8 mouse cellular contexts compared by ENCODE assay signal in the genomic region with DNA sequence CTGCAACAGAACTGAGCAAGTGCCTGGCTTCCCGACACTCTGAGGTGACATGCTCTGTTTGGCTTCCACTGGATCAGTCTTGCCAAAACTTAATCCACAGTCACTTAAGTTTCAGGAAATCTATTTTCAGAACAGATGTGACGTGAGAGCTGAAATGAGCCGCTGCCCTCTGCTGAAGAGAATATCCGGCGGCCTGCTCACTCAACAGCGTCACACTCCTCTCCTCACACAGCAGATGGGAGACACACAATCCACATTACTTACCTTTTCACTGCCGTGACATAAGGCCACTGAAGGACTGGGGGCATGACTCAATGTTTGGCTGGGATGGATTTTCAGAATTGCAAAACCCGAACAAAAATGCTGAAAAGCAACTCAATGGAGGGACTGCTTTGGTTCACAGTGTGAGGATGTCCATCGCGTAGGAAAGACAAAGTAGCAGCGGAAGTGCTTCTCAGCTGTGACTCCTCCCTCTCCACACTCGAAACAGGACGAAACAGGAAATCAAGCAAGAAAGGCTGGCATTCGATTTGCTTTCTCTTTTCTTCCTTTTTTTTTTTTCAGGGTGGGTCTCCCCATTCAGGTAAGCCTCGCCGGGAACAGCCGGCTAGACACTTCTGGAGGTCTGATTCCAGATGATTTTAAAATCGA.
DNase-seq lines count a peak whose midpoint lies in the region; ATAC-seq lines count a peak whose summit lies in the region.

No protein-coding gene starts in this region.

- peak overlapping the region; percentile 47 for H3K4me2 ChIP-seq in heart, embryonic 13.5 days

- H3K9me3 ChIP-seq in heart, embryonic 13.5 days: no peaks in the 10 kb centered on the region

- ATAC-seq in heart, embryonic 13.5 days (ENCODE audit: extremely low read depth, insufficient number of reproducible peaks, low FRiP score, low TSS enrichment): no peak

- no peak overlapping the region for H3K9ac ChIP-seq in heart, embryonic 13.5 days

- intact Hi-C loops in left cerebral cortex, postnatal 36 days (cut with DNase I): no loop called here
- intact Hi-C loops in left cerebral cortex, postnatal 10 days (cut with DNase I): no loop called here

- H3K4me1 ChIP-seq in brown adipose tissue, adult 24 weeks (ENCODE audit: control insufficient read depth, insufficient read depth, insufficient read length, low read length): no peaks in the 10 kb centered on the region
- peaks cover 12% of the 10 kb centered on the region for H3K4me1 ChIP-seq in heart, embryonic 13.5 days

- 61% methylated on average over 18 of the region's 18 CpGs for WGBS in heart, embryonic 13.5 days

- H3K27me3 ChIP-seq in heart, embryonic 13.5 days (replicated peaks): no peaks in the 10 kb centered on the region

- DNase-seq in left cerebral cortex, postnatal 36 days (ENCODE audit: low spot score in 2 of 2): peak; percentile 11 to 14
- DNase-seq in left cerebral cortex, postnatal 10 days (ENCODE audit: extremely low spot score in 1 of 2, low spot score in 2 of 2): no peak
- DNase-seq in lung, postnatal 10 days: peak; percentile 8
- no peak for DNase-seq in spleen, adult 12 weeks (ENCODE audit: low spot score)
- no peak for DNase-seq in spleen, postnatal 10 days (ENCODE audit: low spot score in 2 of 2)
- DNase-seq in urinary bladder, postnatal 25 days (ENCODE audit: low spot score): no peak

- peak overlapping the region; percentile 52 for H3K4me3 ChIP-seq in brown adipose tissue, adult 24 weeks (ENCODE audit: insufficient read depth, low read depth, low read length)
- H3K4me3 ChIP-seq in heart, embryonic 13.5 days: no peak overlapping the region

- peak overlapping the region; percentile 87 for H3K27ac ChIP-seq in brown adipose tissue, adult 24 weeks (replicated peaks; ENCODE audit: low read depth, low read length)
- peak overlapping the region; percentile 65 for H3K27ac ChIP-seq in heart, embryonic 13.5 days (replicated peaks)

- H3K36me3 ChIP-seq in heart, embryonic 13.5 days: no peaks in the 10 kb centered on the region

Comparison
In these comparisons a context has a peak if more than half of its experiments do, and no peak if none do; other contexts are left out.
1. DNase-seq: peak in left cerebral cortex, postnatal 36 days (2 of 2) and lung, postnatal 10 days (single experiment); none in left cerebral cortex, postnatal 10 days (0 of 2), spleen, adult 12 weeks (single experiment), spleen, postnatal 10 days (0 of 2) and urinary bladder, postnatal 25 days (single experiment).